ENCODE assay signal across 8 mouse cellular contexts in genomic region chr19:8839908-8840791, GRCm38 (mm10). TPM values are rescaled to one million over a fixed set of nuclear protein-coding genes. Genes with fewer than 3 reads are reported as not detected.
DNase-seq lines count a peak whose midpoint lies in the region; ATAC-seq and TF ChIP-seq lines count a peak whose summit lies in the region.

No protein-coding gene starts in this region.

- WGBS in heart, embryonic 14.5 days: 25% methylated on average over 29 of the region's 29 CpGs
- WGBS in kidney, embryonic 16.5 days: 23% methylated on average over 29 of the region's 29 CpGs
- 25% methylated on average over 29 of the region's 29 CpGs for WGBS in liver, embryonic 13.5 days (ENCODE audit: insufficient replicate concordance)
- 27% methylated on average over 29 of the region's 29 CpGs for WGBS in stomach, postnatal 0 days

- H3K27ac ChIP-seq in bone marrow macrophage, adult 2 months (ENCODE audit: insufficient read depth, low read depth, low read length): peak overlapping the region; percentile 46
- H3K27ac ChIP-seq in embryonic fibroblast, embryonic 13.5 days (ENCODE audit: insufficient read depth, low read length): no peak overlapping the region
- no peak overlapping the region for H3K27ac ChIP-seq in heart, embryonic 14.5 days (replicated peaks in 1 of 2; ENCODE audit: control insufficient read depth in 1 of 2, insufficient read depth in 1 of 2, low read depth in 2 of 2, low read length in 2 of 2)
- peak overlapping the region; percentile 37; the same call in 1 of the 2 replicates for H3K27ac ChIP-seq in kidney, embryonic 16.5 days (ENCODE audit: low read length)
- peak overlapping the region; percentile 67 for H3K27ac ChIP-seq in liver, embryonic 13.5 days
- H3K27ac ChIP-seq in stomach, postnatal 0 days (replicated peaks): peak overlapping the region; percentile 56

- no peak for TF ChIP-seq CTCF in bone marrow macrophage, adult 2 months (IDR thresholded peaks at IDR 0.05; ENCODE audit: low read depth, low read length)
- TF ChIP-seq CTCF in embryonic fibroblast, embryonic 13.5 days (IDR thresholded peaks at IDR 0.05; ENCODE audit: borderline replicate concordance, insufficient read depth, low read length): no peak
- TF ChIP-seq CTCF in stomach, postnatal 0 days (IDR thresholded peaks at IDR 0.05; ENCODE audit: low read depth): peak; percentile 26

- peak overlapping the region; percentile 83 for H3K4me2 ChIP-seq in heart, embryonic 14.5 days (ENCODE audit: low read length)
- peak overlapping the region; percentile 76 for H3K4me2 ChIP-seq in kidney, embryonic 16.5 days (replicated peaks; ENCODE audit: low read depth, low read length)
- peak overlapping the region; percentile 85 for H3K4me2 ChIP-seq in liver, embryonic 13.5 days
- H3K4me2 ChIP-seq in stomach, postnatal 0 days (replicated peaks; ENCODE audit: low read depth): peak overlapping the region; percentile 71

- peak; percentile 91 for TF ChIP-seq POLR2A in bone marrow macrophage, adult 2 months (IDR thresholded peaks at IDR 0.05; ENCODE audit: borderline replicate concordance, low read depth, low read length)
- peak; percentile 85 for TF ChIP-seq POLR2A in embryonic fibroblast, embryonic 13.5 days (IDR thresholded peaks at IDR 0.05; ENCODE audit: low read depth, low read length)

- peak; percentile 42; the same call in 1 of the 2 replicates for ATAC-seq in heart, embryonic 14.5 days (ENCODE audit: insufficient number of reproducible peaks, insufficient read depth, low FRiP score, low read depth)
- ATAC-seq in kidney, embryonic 16.5 days (ENCODE audit: low FRiP score, low TSS enrichment): peak; percentile 73
- peak; percentile 78 for ATAC-seq in liver, embryonic 13.5 days (ENCODE audit: low read depth)
- peak; percentile 52; the same call in 1 of the 2 replicates for ATAC-seq in monocyte, adult 5-6 weeks (replicated peaks; ENCODE audit: insufficient number of reproducible peaks, low FRiP score, low TSS enrichment, poor library complexity, severe bottlenecking)
- ATAC-seq in stomach, postnatal 0 days (ENCODE audit: low FRiP score, low TSS enrichment): peak; percentile 78

- H3K9ac ChIP-seq in heart, embryonic 14.5 days (ENCODE audit: low read length): peak overlapping the region; percentile 77
- H3K9ac ChIP-seq in kidney, embryonic 16.5 days (replicated peaks; ENCODE audit: low read length): peak overlapping the region; percentile 68
- peak overlapping the region; percentile 84 for H3K9ac ChIP-seq in liver, embryonic 13.5 days
- H3K9ac ChIP-seq in stomach, postnatal 0 days (ENCODE audit: low read length): peak overlapping the region; percentile 66

- H3K36me3 ChIP-seq in heart, embryonic 14.5 days (ENCODE audit: control insufficient read depth, insufficient read depth, low read length): peaks cover 31% of the 10 kb centered on the region
- peaks cover 15% of the 10 kb centered on the region for H3K36me3 ChIP-seq in kidney, embryonic 16.5 days (ENCODE audit: insufficient read depth, low read length)
- peaks cover 17% of the 10 kb centered on the region for H3K36me3 ChIP-seq in liver, embryonic 13.5 days
- peaks cover 3% of the 10 kb centered on the region; the same call in 1 of the 2 replicates for H3K36me3 ChIP-seq in stomach, postnatal 0 days (ENCODE audit: control insufficient read depth, insufficient read depth, low read length)

- peak overlapping the region; percentile 83 for H3K4me3 ChIP-seq in bone marrow macrophage, adult 2 months (ENCODE audit: insufficient read depth, low read length)
- peak overlapping the region; percentile 30 for H3K4me3 ChIP-seq in embryonic fibroblast, embryonic 13.5 days (ENCODE audit: insufficient read depth, low read length)
- peak overlapping the region; percentile 51 to 53 for H3K4me3 ChIP-seq in heart, embryonic 14.5 days (ENCODE audit: control insufficient read depth in 1 of 2, insufficient read depth in 1 of 2, low read depth in 1 of 2, low read length in 2 of 2)
- H3K4me3 ChIP-seq in kidney, embryonic 16.5 days (ENCODE audit: low read length): peak overlapping the region; percentile 59
- peak overlapping the region; percentile 69 for H3K4me3 ChIP-seq in liver, embryonic 13.5 days (replicated peaks)
- peak overlapping the region; percentile 52 for H3K4me3 ChIP-seq in stomach, postnatal 0 days (ENCODE audit: low read depth, low read length)

- H3K9me3 ChIP-seq in heart, embryonic 14.5 days (ENCODE audit: control insufficient read depth, low read length): no peaks in the 10 kb centered on the region
- H3K9me3 ChIP-seq in kidney, embryonic 16.5 days (ENCODE audit: low read length): no peaks in the 10 kb centered on the region
- H3K9me3 ChIP-seq in liver, embryonic 13.5 days (replicated peaks): no peaks in the 10 kb centered on the region
- H3K9me3 ChIP-seq in stomach, postnatal 0 days (ENCODE audit: control insufficient read depth, low read length): no peaks in the 10 kb centered on the region

- peak; percentile 60 to 65 for DNase-seq in B cell, adult 2 months
- DNase-seq in liver, embryonic 13.5 days: peak; percentile 72
- peak; percentile 88 for DNase-seq in stomach, postnatal 0 days (ENCODE audit: low spot score)

- H3K4me1 ChIP-seq in bone marrow macrophage, adult 2 months (ENCODE audit: control insufficient read depth, insufficient read depth, low read length): peaks cover 51% of the 10 kb centered on the region
- no peaks in the 10 kb centered on the region for H3K4me1 ChIP-seq in embryonic fibroblast, embryonic 13.5 days (ENCODE audit: control insufficient read depth, insufficient read depth, low read length)
- peaks cover 20 to 30% of the 10 kb centered on the region in 2 experiments for H3K4me1 ChIP-seq in heart, embryonic 14.5 days (ENCODE audit: control insufficient read depth in 2 of 2, insufficient read depth in 2 of 2, low read length in 2 of 2)
- H3K4me1 ChIP-seq in kidney, embryonic 16.5 days (ENCODE audit: insufficient read depth, low read length): peaks cover 32% of the 10 kb centered on the region
- H3K4me1 ChIP-seq in liver, embryonic 13.5 days (replicated peaks): peaks cover 49% of the 10 kb centered on the region
- H3K4me1 ChIP-seq in stomach, postnatal 0 days (replicated peaks; ENCODE audit: control insufficient read depth, insufficient read depth): no peaks in the 10 kb centered on the region

- H3K27me3 ChIP-seq in heart, embryonic 14.5 days (ENCODE audit: control insufficient read depth, insufficient read depth, low read length): no peaks in the 10 kb centered on the region
- H3K27me3 ChIP-seq in kidney, embryonic 16.5 days (ENCODE audit: insufficient read depth, low read length): no peaks in the 10 kb centered on the region
- no peaks in the 10 kb centered on the region for H3K27me3 ChIP-seq in liver, embryonic 13.5 days
- H3K27me3 ChIP-seq in stomach, postnatal 0 days (ENCODE audit: control insufficient read depth, insufficient read depth, low read length): no peaks in the 10 kb centered on the region

- no peak for TF ChIP-seq EP300 in stomach, postnatal 0 days (optimal IDR thresholded peaks at IDR 0.05)

RNA-seq across cellular contexts. Expression of gene Gng3, which starts 1.2 kb away (rescaled TPM):
- polyA plus RNA-seq in bone marrow macrophage, adult 2 months (2012; ENCODE audit: insufficient read depth, insufficient read length, missing spikeins): not detected in 2 replicates
- not detected in 2 replicates for polyA plus RNA-seq in embryonic fibroblast, embryonic 13.5 days (2011; ENCODE audit: insufficient read length, low read depth, missing spikeins)
- 1.0 and 2.3 TPM in 2 replicates for polyA plus RNA-seq in heart, embryonic 14.5 days (2014; fragmentation: Nextera tagmentation; extraction: Ambion mirVana)
- 3.2 and 5.4 TPM in 2 replicates for polyA plus RNA-seq in kidney, embryonic 16.5 days (2015; fragmentation: Nextera tagmentation; extraction: Ambion mirVana)
- 0.52 and 0.73 TPM in 2 replicates for polyA plus RNA-seq in liver, embryonic 13.5 days (2015; fragmentation: Nextera tagmentation; extraction: Ambion mirVana)
- total RNA-seq in monocyte, adult 5-6 weeks (2017): 0.39 to 0.64 TPM in 2 of 3 replicates, not detected in the other
- polyA plus RNA-seq in stomach, postnatal 0 days (2015; fragmentation: Nextera tagmentation; extraction: Ambion mirVana): 7.7 and 8.6 TPM in 2 replicates

RNA-seq across cellular contexts. Expression of gene Bscl2, which starts 2.9 kb away (rescaled TPM):
- polyA plus RNA-seq in bone marrow macrophage, adult 2 months (2012; ENCODE audit: insufficient read depth, insufficient read length, missing spikeins): 77.4 and 81.8 TPM in 2 replicates
- polyA plus RNA-seq in embryonic fibroblast, embryonic 13.5 days (2011; ENCODE audit: insufficient read length, low read depth, missing spikeins): 41.2 and 50.0 TPM in 2 replicates
- 40.6 and 45.0 TPM in 2 replicates for polyA plus RNA-seq in heart, embryonic 14.5 days (2014; fragmentation: Nextera tagmentation; extraction: Ambion mirVana)
- 56.7 and 62.4 TPM in 2 replicates for polyA plus RNA-seq in kidney, embryonic 16.5 days (2015; fragmentation: Nextera tagmentation; extraction: Ambion mirVana)
- polyA plus RNA-seq in liver, embryonic 13.5 days (2015; fragmentation: Nextera tagmentation; extraction: Ambion mirVana): 33.8 and 37.2 TPM in 2 replicates
- 25.1 to 34.8 TPM (median 30.9 TPM) in 3 replicates for total RNA-seq in monocyte, adult 5-6 weeks (2017)
- polyA plus RNA-seq in stomach, postnatal 0 days (2015; fragmentation: Nextera tagmentation; extraction: Ambion mirVana): 75.9 and 79.4 TPM in 2 replicates

RNA-seq across cellular contexts. Expression of gene Lrrn4cl, which starts 10.4 kb away (rescaled TPM):
- polyA plus RNA-seq in bone marrow macrophage, adult 2 months (2012; ENCODE audit: insufficient read depth, insufficient read length, missing spikeins): not detected in 2 replicates
- polyA plus RNA-seq in embryonic fibroblast, embryonic 13.5 days (2011; ENCODE audit: insufficient read length, low read depth, missing spikeins): 5.9 and 9.0 TPM in 2 replicates
- polyA plus RNA-seq in heart, embryonic 14.5 days (2014; fragmentation: Nextera tagmentation; extraction: Ambion mirVana): 1.2 and 1.3 TPM in 2 replicates
- 0.75 and 1.0 TPM in 2 replicates for polyA plus RNA-seq in kidney, embryonic 16.5 days (2015; fragmentation: Nextera tagmentation; extraction: Ambion mirVana)
- polyA plus RNA-seq in liver, embryonic 13.5 days (2015; fragmentation: Nextera tagmentation; extraction: Ambion mirVana): 0.05 and 0.18 TPM in 2 replicates
- 0.10 to 0.78 TPM (median 0.32 TPM) in 3 replicates for total RNA-seq in monocyte, adult 5-6 weeks (2017)
- 2.3 and 2.6 TPM in 2 replicates for polyA plus RNA-seq in stomach, postnatal 0 days (2015; fragmentation: Nextera tagmentation; extraction: Ambion mirVana)

RNA-seq across cellular contexts. Expression of gene AC129217.1, which starts 10.6 kb away (rescaled TPM):
- 45.4 and 59.2 TPM in 2 replicates for polyA plus RNA-seq in bone marrow macrophage, adult 2 months (2012; ENCODE audit: insufficient read depth, insufficient read length, missing spikeins)
- polyA plus RNA-seq in embryonic fibroblast, embryonic 13.5 days (2011; ENCODE audit: insufficient read length, low read depth, missing spikeins): 43.8 and 73.0 TPM in 2 replicates
- polyA plus RNA-seq in heart, embryonic 14.5 days (2014; fragmentation: Nextera tagmentation; extraction: Ambion mirVana): 0.43 TPM in 1 of 2 replicates, not detected in the other
- not detected in 2 replicates for polyA plus RNA-seq in kidney, embryonic 16.5 days (2015; fragmentation: Nextera tagmentation; extraction: Ambion mirVana)
- polyA plus RNA-seq in liver, embryonic 13.5 days (2015; fragmentation: Nextera tagmentation; extraction: Ambion mirVana): not detected in 2 replicates
- 40.4 to 54.5 TPM (median 44.1 TPM) in 3 replicates for total RNA-seq in monocyte, adult 5-6 weeks (2017)
- polyA plus RNA-seq in stomach, postnatal 0 days (2015; fragmentation: Nextera tagmentation; extraction: Ambion mirVana): not detected in 2 replicates

RNA-seq across cellular contexts. Expression of gene Hnrnpul2, which starts 20.3 kb away (rescaled TPM):
- polyA plus RNA-seq in bone marrow macrophage, adult 2 months (2012; ENCODE audit: insufficient read depth, insufficient read length, missing spikeins): 94.2 and 102 TPM in 2 replicates
- polyA plus RNA-seq in embryonic fibroblast, embryonic 13.5 days (2011; ENCODE audit: insufficient read length, low read depth, missing spikeins): 78.5 and 98.7 TPM in 2 replicates
- polyA plus RNA-seq in heart, embryonic 14.5 days (2014; fragmentation: Nextera tagmentation; extraction: Ambion mirVana): 3.9 and 5.0 TPM in 2 replicates
- polyA plus RNA-seq in kidney, embryonic 16.5 days (2015; fragmentation: Nextera tagmentation; extraction: Ambion mirVana): 5.4 and 5.9 TPM in 2 replicates
- polyA plus RNA-seq in liver, embryonic 13.5 days (2015; fragmentation: Nextera tagmentation; extraction: Ambion mirVana): 2.8 and 3.0 TPM in 2 replicates
- 84.4 to 149 TPM (median 101 TPM) in 3 replicates for total RNA-seq in monocyte, adult 5-6 weeks (2017)
- 3.6 and 3.9 TPM in 2 replicates for polyA plus RNA-seq in stomach, postnatal 0 days (2015; fragmentation: Nextera tagmentation; extraction: Ambion mirVana)

Comparison
In these comparisons a context has a peak if more than half of its experiments do, and no peak if none do; other contexts are left out.
1. H3K27ac ChIP-seq: peak in bone marrow macrophage, adult 2 months (single experiment), kidney, embryonic 16.5 days (single experiment), liver, embryonic 13.5 days (single experiment) and stomach, postnatal 0 days (single experiment); none in embryonic fibroblast, embryonic 13.5 days (single experiment) and heart, embryonic 14.5 days (0 of 2).
2. H3K4me3 ChIP-seq: peak in every context shown above with its lines; median percentile 83 in bone marrow macrophage, adult 2 months; 69 in liver, embryonic 13.5 days; 59 in kidney, embryonic 16.5 days; 52 in heart, embryonic 14.5 days; 52 in stomach, postnatal 0 days; 30 in embryonic fibroblast, embryonic 13.5 days.
3. Peak in every context shown above with its lines, with median percentiles within 50 percentile points of each other: DNase-seq, ATAC-seq, H3K4me2 ChIP-seq and H3K9ac ChIP-seq.